Mouse (Mus musculus) kidney, adult 8-10 months (tissue): ENCODE measurements around the gene Clasp2.
"Not testable (repeated sequence)": the region's sequence is repeated elsewhere in the genome, so short reads cannot be mapped to it uniquely, and the experiment has no call there.

ENCODE experiments used
- DNase-seq, 2 experiments: peaks; one replicate each; pipeline ENCODE4 v3.0.0; 2022

Gene Clasp2

DNA sequence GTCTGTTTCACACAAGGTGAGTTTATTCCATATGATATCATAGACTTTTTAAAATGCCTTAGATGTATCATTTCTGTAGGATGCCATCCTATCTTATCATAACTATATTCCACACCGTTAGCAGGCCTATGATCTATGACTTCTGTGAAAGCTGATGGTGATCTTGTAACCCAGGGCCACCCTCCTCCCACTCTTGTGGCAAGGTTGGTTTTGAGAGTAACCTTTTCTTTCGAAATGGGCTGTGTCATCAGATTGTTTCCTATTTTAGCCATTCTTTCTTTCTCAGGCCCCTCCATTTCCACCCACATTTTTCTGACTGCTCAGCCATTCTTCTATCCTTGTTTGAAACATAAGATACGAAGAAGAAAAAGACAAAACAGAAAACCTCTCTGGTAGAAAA lies 88.9 kb downstream of the Clasp2 start:
- DNase-seq: no peak

DNA sequence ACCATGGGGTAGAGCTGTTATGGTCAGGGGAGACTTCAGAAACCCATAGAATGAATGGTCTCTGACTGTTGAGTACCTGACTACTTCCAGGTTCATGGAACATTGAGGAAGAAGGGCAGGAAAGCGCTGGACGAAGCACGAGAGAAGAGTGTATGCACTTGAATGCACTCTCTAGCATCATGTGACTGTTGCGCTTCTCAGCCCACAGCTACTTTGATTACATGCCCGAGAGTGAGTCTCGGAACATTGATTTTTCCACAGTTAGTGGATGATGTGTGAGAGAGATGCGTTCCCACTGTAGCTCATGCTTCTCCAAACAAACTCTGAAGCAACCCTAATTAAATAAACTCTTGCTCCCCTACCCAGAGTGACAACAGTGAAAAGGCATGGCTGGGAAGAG lies 92.2 kb downstream of the Clasp2 start:
- no peak for DNase-seq

DNA sequence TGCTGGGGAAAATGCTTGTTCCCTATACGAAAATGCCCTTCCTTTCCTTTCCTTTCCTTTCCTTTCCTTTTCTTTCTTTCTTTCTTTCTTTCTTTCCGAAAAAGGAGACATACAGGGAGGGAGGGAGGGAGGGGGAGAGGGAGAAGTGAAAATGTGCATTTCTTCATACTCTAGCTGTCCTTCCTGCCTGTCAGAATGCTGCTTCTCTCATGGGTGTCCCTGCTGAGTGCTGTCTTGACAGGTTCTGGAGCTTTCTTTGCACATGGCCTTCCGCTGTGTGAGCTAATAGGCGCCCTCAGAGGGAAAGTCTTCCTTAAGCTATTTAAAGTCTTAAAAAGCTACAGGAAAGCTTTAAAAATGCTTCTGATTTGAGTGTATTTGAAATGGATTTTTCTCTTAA lies 95.7 kb downstream of the Clasp2 start:
- DNase-seq: no peak

DNA sequence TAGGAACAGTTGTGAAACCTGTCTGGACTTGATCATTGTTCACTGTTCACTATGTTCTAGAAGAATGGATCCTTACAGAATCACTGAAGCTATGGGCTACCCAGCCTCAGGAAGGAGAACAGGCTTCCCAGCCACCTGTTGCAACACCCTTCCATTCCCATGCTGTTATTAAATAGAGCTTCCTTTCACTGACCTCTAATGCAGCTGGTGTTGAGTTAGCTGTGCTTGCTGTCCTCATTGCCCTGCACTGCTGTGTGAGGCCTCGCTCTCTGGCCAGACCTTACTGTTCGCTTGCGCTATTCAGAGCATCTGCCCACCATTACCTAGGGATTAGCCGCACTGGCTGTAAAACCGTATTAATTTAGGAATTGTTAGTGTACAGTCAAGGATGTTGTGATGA lies 96.2 kb downstream of the Clasp2 start:
- DNase-seq: no peak

DNA sequence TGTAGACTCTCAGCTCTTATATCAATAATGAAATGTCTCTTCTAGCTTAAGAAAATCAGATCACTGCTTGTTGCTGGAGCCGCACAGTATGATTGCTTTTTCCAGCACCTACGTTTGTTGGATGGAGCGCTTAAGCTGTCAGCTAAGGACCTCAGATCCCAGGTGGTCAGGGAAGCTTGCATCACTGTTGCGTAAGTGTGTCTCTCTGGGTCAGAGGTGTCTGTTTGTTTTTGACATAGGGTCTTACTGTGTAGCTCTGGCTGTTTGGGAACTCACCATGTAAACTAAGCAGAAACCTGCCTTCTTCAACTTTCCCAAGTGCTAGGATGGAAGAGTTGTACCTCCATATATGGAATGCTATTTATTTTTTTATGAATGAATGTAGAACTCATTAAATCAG lies 102.8 kb downstream of the Clasp2 start:
- no peak for DNase-seq

DNA sequence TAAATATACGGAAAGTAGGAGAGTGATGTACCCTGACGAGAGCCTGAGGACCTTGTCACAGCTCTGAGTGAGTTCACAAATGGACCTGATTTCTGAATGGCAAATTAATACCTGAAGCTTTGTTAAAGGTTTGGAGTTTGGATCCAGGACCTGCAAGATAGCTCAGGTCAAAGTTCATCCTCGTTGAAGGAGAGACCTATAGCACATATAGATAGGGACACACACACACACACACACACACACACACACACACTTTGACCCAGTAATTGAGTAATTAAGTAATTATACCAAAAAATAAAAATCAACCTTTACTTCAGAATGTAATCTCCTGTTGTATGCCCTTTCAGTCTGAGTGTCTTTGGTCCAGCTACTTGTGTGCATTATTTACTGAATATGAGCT lies 114.2 kb downstream of the Clasp2 start:
- DNase-seq: no peak

DNA sequence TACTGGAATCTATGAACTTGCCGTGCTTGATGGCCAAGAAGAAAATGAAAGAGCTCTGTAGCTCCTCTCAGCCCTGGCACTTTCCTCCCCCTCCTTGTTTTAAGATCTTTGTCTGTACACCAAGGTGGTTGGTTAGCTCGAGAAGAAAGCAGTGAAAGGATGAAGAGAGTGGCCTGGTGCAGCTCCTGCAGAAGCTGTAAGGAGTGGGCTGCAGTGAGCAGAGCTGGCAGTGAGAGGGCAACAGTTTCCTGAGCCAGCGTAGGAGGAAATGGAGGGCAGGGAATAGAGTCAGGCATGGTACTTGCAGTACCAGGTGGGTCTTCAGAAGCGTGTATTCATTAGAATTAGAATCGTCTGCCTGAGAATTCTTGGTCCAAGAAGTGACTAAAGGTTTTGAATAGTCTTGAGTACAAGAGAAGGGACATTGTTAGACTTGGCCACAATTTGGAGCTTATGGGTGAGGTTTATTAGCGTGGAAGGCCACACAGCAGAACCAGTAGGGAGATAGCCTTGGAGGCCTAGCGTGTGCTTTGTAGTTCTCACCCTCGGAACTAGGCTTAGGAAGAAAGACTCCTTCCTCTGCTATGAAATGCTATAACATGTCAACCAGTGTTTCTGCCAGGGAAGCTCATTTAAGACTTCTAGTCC lies 116.1 kb downstream of the Clasp2 start:
- no peak for DNase-seq

DNA sequence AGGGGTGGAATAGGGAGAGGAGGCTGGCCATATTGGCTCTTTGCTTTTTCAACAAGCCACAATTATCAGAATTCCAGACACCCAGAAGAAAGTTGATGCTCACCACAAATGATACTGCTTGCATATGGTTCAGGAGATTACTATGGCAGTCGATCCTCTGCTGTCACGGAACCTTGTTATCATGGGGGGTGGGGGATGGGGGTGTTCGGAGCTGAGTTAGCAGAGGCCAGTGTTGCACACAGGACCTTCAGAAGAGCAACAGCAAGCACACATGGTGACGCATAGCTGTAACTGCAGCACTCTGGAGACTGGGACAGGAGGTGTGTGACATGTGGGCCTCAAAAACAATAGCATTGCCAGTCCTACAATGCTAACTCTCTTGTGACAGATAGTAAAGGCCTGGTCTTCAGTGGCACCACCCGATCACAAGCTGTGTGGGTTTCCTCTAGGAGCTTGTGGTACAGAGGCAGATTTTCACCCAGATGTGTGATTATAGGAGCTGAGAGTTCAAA lies 116.7 kb downstream of the Clasp2 start:
- DNase-seq: no peak

DNA sequence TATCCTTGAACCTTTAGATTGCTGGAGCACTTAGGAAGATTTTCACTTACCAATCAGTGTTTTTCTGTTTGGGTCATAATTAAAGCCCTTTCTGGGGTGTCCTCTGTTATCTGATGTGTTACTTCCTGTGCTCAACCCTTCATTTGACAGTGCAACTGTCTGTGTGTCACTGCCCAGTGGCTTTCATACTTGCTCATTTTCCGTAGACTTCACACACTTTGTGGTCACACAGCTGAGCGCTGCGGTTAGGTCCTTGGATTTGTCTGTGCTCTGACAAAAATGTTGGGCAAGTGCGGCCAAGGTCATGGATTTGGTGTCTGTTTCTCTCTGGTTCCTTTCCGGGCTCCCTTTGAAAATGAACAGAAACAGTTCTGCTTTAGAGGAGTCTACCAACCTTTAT lies 118.1 kb downstream of the Clasp2 start:
- DNase-seq: no peak

DNA sequence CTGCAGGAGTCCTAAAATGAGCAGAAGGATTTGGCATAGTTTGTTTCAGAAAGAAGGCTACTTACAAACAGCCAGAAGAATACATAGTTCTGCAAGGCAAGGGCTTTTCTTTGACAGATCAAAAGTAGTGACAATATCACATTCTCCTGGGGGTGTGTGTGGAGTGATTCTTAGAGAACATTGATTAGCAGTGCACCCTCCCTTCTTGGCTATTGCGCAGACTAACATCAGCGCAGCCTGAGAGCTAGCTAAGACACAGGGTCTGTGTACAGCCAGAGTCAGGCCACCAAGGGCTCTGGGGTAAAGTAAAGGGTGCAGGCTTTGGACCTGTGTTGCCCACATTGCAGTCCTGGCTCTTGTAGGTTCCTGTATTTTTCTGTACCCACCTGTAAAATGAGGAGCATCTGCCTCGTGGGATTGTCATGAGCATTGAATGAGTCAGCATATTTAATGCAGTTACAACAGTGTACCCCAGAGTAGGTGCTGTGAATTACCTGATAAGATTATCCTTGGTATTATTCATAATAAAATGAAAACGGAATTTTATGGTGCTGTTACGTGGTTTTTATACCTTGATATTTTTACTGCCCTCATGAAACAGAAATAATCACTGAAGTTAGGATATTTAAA lies 122.2 kb downstream of the Clasp2 start:
- DNase-seq: no peak

DNA sequence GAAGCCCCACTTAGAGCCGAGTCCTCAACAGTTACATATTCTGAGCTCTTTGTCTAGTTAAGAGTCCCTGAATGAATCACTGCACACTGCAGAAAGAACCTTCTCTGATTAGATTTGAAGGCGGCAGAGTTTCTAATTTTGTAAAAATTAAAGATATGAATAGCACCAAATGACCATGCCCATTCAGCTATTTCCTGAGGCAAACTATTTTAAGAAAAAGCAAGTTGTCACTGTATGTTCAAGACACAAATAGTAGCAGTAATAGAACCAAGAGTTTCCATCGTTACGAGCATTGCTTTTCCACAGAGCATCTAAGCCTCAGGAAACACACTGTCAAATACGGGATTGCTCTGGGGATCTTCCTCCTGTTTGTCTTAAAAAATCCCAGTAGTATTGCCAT lies 126.7 kb downstream of the Clasp2 start:
- DNase-seq: no peak

DNA sequence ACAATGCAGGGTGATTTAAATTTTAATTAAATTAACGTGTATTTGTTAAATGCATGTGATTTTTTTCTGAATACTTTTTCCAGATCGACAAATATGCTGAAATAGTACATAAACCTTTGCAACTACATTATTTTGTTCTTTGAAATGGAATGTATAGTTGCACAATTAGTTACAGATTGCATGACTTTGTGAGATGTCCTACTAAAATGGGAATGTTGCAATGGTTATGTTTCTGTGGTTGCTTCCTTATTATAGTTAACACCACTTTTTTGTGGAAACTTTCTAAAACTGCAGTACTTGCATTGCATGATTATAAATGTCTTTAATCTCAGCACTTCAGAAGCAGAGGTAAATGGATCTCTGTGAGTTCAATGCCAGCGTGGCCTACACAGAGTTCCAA lies 153.6 kb downstream of the Clasp2 start:
- no peak for DNase-seq

DNA sequence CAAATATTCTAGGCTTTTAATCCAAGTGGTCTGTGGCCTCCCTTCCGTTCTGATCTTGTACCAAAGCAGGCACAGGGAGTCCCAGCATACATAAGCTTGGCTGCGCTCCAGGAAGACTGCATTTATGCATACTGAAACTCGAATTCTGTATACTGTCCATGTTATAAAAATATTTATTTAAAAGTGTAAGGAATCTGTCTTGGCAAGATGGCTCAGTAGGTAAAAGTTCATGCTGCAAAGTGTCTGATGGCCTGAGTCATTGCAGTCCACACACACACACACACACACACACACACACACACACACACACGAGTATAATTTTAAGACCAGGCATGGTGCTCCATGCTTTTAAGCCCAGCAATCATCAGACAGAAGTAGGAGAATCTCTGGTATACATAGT lies 161.9 kb downstream of the Clasp2 start:
- DNase-seq: no peak

DNA sequence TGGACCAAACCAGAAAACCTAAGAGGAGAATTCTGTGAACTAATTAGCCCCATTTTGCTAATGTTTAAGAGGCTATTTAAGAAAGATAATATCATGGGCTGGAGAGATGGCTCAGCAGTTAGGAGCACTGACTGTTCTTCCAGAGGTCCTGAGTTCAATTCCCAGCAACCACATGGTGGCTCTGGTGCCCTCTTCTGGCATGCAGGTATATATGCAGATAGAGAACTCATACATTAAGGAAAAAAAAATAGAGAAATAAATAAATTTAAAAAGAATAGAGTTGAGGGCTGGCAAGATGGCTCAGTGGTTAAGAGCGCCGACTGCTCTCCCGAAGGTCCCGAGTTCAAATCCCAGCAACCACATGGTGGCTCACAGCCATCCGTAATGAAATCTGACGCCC lies 163.0 kb downstream of the Clasp2 start:
- not testable (repeated sequence) for DNase-seq

DNA sequence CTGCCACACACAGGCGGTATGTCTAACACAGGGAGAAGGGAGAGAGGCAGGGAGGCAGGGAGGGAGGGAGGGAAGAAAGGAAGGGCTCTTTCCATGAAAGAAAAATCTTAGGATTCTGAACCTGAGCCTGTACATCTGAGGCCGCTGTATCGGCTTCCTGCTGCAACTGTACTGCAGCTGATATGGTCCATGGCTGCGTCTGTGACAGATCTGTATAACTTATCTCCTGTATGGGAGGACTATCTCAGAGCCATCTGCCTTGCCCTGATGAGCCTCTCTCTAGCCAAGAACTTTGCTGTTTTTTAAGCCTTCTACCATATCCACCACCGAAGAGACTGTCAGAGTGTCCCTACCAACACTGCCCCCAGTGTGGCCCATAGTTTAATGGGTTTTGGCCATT lies 174.5 kb downstream of the Clasp2 start:
- no peak for DNase-seq

DNA sequence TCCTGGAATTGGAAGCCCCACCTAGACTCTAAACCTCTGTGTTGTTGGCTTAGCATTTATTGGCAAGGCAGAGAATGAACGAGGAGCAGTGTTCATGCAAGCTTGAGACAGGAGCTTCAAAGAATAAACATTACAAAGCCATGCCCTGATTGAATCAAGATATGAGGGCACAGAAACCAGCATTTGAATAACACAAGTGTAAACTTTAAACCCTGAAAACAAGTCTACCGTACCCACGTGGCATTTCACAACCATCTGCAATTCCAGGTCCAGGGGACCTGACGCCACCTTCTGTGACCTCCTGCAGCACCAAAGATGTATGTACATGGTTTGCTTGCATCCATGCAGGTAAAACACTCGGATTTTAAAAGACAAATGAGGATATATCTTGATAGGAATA lies 181.4 kb downstream of the Clasp2 start:
- no peak for DNase-seq

DNA sequence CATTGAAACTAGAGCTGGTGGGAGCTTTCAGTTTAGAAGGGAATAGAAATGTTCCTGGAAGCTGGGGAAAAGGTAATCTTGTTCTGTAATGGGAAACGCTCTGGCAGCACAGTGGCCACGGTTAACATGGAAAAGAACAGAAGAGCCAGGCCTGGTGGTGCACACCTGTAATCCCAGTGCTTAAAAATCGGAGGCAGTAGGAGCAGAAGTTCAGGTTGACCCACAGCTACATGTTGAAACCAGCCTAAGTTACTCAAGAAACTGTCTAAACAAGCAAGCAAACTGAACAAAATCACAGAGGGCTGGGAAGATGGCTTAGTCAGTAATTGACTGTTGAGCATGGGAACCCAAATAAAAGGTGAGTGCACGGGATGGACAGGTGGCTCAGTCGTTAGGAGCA lies 183.6 kb downstream of the Clasp2 start:
- DNase-seq: no peak

DNA sequence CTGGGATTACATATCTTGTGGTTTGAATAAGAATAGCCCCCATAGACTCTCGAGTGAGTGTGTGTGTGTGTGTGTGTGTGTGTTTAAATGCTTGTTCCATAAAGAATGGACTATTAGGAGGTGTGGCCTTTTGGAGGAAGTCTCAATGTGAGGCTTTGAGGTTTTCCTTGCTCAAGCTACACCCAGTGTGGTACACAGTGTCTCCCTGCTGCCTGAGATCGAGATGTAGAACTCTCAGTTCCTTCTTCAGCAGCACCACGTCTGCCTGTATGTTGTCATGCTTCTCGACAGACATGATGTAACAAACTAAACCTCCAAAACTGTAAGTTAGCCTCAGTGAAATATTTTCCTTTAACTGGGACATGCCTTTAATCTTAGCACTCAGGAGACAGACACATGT lies 187.3 kb downstream of the Clasp2 start:
- no peak for DNase-seq

DNA sequence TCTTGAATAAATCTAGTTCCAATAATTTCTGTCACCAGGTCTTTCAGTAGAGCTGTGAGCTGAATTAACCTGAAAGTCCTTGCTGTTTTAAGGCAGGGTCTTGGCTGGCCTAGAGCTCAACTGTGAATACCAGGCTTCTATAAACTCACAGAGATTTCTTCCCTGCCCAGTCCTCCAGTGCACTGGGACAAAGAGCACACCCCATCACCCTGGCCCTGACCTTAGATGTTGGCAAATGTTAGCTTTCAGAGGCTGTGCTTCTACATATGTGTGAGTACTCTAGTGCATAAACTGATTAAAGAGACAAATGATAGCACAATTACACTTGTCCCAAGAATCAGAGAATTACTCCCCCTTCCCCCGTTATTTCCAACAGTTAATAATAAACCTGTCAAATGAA lies 188.4 kb downstream of the Clasp2 start:
- no peak for DNase-seq

DNA sequence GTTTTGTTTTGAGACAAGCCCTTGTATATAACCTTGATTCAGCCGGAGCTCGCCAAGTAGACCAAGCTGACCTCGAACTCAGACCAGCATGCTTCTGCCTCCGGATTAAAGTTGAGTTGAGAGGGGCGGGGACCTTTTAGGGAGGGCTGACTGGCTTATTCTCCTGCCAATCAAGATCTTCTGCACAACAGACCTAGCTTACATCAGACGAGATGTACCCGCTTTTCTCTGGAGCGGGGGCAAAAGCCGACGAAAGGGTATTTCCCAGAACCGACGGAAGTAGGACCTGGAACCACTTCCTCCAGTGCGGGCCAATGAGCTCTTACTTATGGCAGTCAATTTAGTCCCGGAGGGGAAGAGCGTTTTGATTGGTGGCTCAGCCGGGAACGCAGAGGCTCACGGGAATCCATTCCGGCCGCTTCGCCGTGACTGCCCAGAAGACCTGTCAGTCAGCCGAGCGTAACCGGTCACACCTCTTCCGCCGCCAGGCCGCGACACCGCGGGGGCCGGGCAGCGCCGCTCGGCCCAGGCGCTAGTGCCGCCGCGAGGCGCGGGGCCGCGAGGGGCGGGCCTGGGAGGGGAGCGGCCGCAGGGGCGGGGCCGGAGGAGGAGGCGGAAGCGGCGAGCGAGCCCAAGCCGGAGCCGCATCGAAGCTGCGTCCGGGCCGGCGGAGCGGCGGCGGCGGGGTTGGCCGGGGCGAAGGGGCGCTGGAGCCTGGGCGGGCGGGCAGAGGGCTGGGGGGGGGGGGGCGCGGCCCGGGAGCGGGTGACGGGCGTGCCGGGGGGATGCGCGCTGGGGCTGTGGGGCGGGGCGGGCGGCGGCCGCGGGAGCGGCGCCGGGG lies 189.5 kb downstream of the Clasp2 start, which contains the start of gene Ubp1:
Ubp1 (plus strand) TSS at position 401 of the 841 bp plus-strand sequence.
- DNase-seq: peak; percentile 98 to 99

DNA sequence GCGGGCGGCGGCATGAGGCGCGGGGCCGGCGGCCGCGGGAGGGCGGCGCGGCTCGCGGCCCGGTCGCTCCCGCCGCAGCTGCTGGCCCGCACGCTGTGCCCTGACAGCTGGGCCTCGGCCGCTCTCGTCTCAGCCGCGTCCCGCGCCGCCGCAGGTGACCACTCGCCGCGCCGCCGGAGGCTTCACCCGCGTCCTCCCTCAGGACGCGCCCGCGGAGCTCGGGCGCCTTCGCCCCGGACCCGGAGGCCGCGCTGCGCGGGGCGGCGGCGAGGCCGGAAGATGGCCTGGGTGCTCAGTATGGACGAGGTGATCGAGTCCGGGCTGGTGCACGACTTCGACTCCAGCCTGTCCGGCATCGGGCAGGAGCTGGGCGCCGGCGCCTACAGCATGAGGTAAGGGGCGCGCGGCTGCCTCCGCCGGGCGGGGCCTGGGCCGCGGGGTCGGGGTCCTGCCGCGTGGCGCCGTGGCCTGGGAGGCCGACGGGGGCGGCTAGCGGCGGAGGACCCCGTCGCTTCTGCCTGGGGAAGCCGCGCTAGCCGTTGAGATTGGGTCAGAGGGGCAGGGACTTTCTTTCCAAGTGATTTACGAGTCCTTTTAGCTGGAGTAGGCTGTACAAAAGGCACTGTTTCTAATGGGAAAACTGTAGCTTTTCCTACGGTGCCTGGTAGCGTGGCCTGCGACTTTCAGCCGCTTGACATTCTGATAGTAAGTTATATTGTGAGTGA lies 190.3 kb downstream of the Clasp2 start:
- DNase-seq: peak; percentile 18 to 19

DNA sequence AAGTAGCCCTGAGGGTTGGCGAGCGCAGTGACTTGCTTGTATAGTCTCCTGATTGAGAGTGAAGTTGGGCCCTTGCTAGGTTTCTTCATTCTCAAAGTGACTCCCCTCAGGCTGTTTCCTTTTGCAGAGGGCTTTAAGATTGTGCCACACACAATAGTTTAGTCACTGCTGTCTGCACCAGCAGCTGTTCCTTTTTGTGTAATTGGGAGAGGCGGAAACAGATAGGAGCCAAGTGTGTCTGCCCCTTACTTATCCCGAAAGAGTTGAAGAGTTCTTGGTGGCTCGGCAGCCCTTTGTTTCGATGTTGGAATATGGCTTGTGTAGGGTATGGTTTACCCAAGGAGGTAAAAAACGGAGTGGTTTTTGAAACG lies 190.8 kb downstream of the Clasp2 start:
- DNase-seq: peak in 1 of 2 experiments; percentile 22

DNA sequence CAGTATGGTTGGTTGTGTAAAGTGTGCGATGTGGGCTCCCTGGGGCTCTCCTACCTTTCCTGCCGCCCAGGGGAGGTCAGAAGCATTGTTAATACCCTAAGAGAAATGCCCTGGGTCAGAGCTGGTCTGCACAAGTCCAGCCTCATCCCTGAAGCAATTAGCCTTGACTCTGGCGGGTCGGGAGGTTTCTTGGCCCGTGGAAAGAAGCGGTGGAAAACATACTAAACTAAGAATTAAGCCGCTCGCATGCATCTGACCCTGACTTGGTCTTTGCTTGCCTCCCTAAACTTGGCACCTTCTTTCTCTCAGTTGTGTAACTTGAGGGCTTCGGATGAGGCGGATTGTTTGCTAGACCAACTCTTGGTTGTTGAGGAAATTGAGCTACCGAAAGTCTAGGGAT lies 191.2 kb downstream of the Clasp2 start:
- no peak for DNase-seq
